Mouse (Mus musculus) cerebellum, adult 11-12 months (tissue): Measurements from ENCODE around the gene Gpr87.

Experiments
- DNase-seq: peaks from one replicate; pipeline ENCODE4 v3.0.0; 2022

Gene Gpr87

GRCm38 (mm10) chr3:59135911-59136653 lies 58.8 kb downstream of the Gpr87 start:
- no peak for DNase-seq

GRCm38 (mm10) chr3:59133189-59133588 lies 61.7 kb downstream of the Gpr87 start:
- DNase-seq: no peak

- no peak for DNase-seq
These were observed 62.9 kb downstream of the Gpr87 start for GRCm38 (mm10) chr3:59131966-59132365.

- no peak for DNase-seq
These were observed 63.8 kb downstream of the Gpr87 start for GRCm38 (mm10) chr3:59131081-59131480.

- DNase-seq: no peak
These were observed 64.5 kb downstream of the Gpr87 start for GRCm38 (mm10) chr3:59130431-59130830.

GRCm38 (mm10) chr3:59129547-59129946 lies 65.4 kb downstream of the Gpr87 start:
- no peak for DNase-seq
